Mouse (Mus musculus) midbrain, embryonic 14.5 days (tissue): ENCODE measurements around the gene Sfrp4. TPM values are rescaled to one million over a fixed set of nuclear protein-coding genes. Genes with fewer than 3 reads are reported as not detected.

ENCODE experiments used
- ATAC-seq: fragments of 200-750 bp; cut with Nextera tagmentation; 2 replicates; pipeline ENCODE4 v1.8.0; 2017; ENCODE audit warnings: moderate number of reproducible peaks, moderate library complexity; ENCODE audit not compliant: low FRiP score, low TSS enrichment
- DNase-seq: peaks from one replicate; pipeline ENCODE4 v3.0.0-alpha.2; 2015
- H3K27ac ChIP-seq: fragments of 300-500 bp; sonication (generic); replicated peaks from 2 replicates; pipeline ENCODE4 v1.5.1; 2014; ENCODE audit warnings: mild to moderate bottlenecking, low read depth, low read length, moderate library complexity
- H3K27me3 ChIP-seq: fragments of 300-500 bp; sonication (generic); 2 replicates; pipeline ENCODE4 v1.6.1; 2014; ENCODE audit warnings: low read length, control low read depth, mixed read lengths; ENCODE audit not compliant: control insufficient read depth, insufficient read depth
- H3K36me3 ChIP-seq: fragments of 300-500 bp; sonication (generic); 2 replicates; pipeline ENCODE4 v1.6.1; 2014; ENCODE audit warnings: low read length, control low read depth; ENCODE audit not compliant: control insufficient read depth, insufficient read depth
- H3K4me1 ChIP-seq: fragments of 300-500 bp; sonication (generic); 2 replicates; pipeline ENCODE4 v1.6.1; 2014; ENCODE audit warnings: mild to moderate bottlenecking, antibody characterized with exemption, low read length, control low read depth; ENCODE audit not compliant: control insufficient read depth, insufficient read depth
- H3K4me2 ChIP-seq: fragments of 300-500 bp; sonication (generic); 2 replicates; pipeline ENCODE4 v1.6.1; 2014; ENCODE audit warnings: mild to moderate bottlenecking, low read length, moderate library complexity
- H3K4me3 ChIP-seq: fragments of 300-500 bp; sonication (generic); replicated peaks from 2 replicates; pipeline ENCODE4 v1.5.1; 2014; ENCODE audit warnings: low read depth, low read length
- H3K9ac ChIP-seq: fragments of 300-500 bp; sonication (generic); replicated peaks from 2 replicates; pipeline ENCODE4 v1.6.1; 2014; ENCODE audit warnings: mild to moderate bottlenecking, low read length, moderate library complexity
- H3K9me3 ChIP-seq: fragments of 300-500 bp; sonication (generic); 2 replicates; pipeline ENCODE4 v1.6.1; 2016; ENCODE audit warnings: low read length, control low read depth, mixed read lengths; ENCODE audit not compliant: control insufficient read depth
- WGBS: fragments of 180-500 bp; shearing (Covaris S2); extraction: QIAGEN DNeasy Blood & Tissue Kit; methylation state at CpG from one replicate; pipeline ENCODE4 v1.1.7; 2014; 5-methylcytosine and 5-hydroxymethylcytosine counted together
- polyA plus RNA-seq: library from polyadenylated mRNA; unstranded; fragments of >200 nt; fragmentation: Nextera tagmentation; extraction: Ambion mirVana; gene quantifications from 2 replicates; pipeline ENCODE4 v1.2.1, GENCODE M21; 2014

The Sfrp4 gene
- polyA plus RNA-seq, 1 experiment from 2014 or later: 2.7 TPM

DNA sequence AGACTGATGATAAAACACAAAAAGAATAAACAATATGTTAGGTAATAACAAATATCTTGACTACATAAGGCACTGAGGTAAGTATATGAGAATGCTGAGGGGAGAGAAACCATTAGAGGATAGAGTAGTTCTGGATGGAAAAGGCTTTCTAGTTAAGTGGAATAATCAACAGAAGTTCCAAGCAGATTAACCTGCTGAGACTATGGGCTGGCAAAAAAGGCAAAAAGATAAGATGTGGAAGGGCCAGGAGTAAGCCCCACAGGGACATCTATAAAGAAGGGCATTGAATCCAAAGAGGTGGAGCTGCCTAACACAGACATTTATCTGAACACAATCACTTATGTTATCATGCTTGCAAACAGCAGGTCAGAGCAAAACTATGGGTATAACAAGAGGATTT is 14.8 kb upstream of the Sfrp4 start:
- no peaks in the 10 kb centered on the region for H3K36me3 ChIP-seq
- no peaks in the 10 kb centered on the region for H3K9me3 ChIP-seq
- no peaks in the 10 kb centered on the region for H3K27me3 ChIP-seq
- no peak overlapping the region for H3K4me3 ChIP-seq
- H3K27ac ChIP-seq: no peak overlapping the region
- H3K4me1 ChIP-seq: peaks cover 10% of the 10 kb centered on the region
- DNase-seq: no peak
- no peak for ATAC-seq
- no peak overlapping the region for H3K4me2 ChIP-seq
- H3K9ac ChIP-seq: no peak overlapping the region

DNA sequence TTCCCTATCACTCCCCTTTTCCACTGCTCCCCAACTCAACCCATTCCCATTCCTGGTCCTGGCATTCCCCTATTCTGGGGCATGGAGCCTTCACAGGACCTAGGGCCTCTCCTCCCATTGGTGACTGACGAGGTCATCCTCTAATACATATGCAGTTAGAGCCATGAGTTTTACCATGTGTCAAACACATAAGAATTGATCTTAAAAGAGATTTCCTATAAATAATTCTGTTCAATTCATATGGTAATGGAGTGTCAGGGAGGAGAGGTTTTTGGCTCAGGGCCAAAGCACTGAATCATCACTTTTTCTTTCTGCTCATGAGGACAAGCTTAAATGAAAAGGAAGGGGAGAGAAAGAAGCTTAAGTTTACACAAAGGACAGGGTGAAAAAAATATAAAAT is 10.6 kb upstream of the Sfrp4 start:
- 2% methylated on average over 1 of the region's 1 CpGs for WGBS
- ATAC-seq (peak; percentile 46; the same call in 1 of the 2 replicates), DNase-seq (peak; percentile 76)
- no peak overlapping the region for H3K9ac ChIP-seq
- peaks cover 12% of the 10 kb centered on the region for H3K4me1 ChIP-seq
- H3K9me3 ChIP-seq: no peaks in the 10 kb centered on the region
- H3K4me2 ChIP-seq: peak overlapping the region; percentile 11; the same call in 1 of the 2 replicates
- no peak overlapping the region for H3K27ac ChIP-seq
- no peaks in the 10 kb centered on the region for H3K27me3 ChIP-seq
- no peak overlapping the region for H3K4me3 ChIP-seq
- H3K36me3 ChIP-seq: no peaks in the 10 kb centered on the region

DNA sequence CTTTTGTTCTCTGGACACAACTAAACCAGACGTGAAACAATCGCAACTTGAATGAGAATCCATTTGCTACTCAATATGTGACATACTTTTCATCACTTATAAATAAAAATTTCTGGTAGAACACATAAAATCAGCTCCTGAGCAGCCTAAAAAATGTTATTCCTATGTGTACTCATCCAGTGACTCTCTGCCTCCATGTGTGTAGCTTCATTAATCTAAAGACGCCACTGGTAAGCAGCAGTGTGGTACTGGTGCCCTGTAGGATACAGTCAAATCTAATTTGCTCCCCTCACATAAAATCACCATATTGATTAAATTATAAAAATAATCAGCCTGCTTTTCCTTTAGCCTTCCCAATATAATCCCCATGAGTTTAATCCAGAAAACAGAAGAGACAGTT is 9.9 kb upstream of the Sfrp4 start:
- H3K27me3 ChIP-seq: no peaks in the 10 kb centered on the region
- 29% methylated on average over 3 of the region's 3 CpGs for whole genome bisulfite sequencing
- H3K9ac ChIP-seq: no peak overlapping the region
- H3K4me3 ChIP-seq: no peak overlapping the region
- no peak overlapping the region; the same call in 1 of the 2 replicates for H3K4me2 ChIP-seq
- ATAC-seq (no peak), DNase-seq (no peak)
- H3K27ac ChIP-seq: no peak overlapping the region
- no peaks in the 10 kb centered on the region for H3K9me3 ChIP-seq
- no peaks in the 10 kb centered on the region for H3K36me3 ChIP-seq
- peaks cover 14% of the 10 kb centered on the region for H3K4me1 ChIP-seq

DNA sequence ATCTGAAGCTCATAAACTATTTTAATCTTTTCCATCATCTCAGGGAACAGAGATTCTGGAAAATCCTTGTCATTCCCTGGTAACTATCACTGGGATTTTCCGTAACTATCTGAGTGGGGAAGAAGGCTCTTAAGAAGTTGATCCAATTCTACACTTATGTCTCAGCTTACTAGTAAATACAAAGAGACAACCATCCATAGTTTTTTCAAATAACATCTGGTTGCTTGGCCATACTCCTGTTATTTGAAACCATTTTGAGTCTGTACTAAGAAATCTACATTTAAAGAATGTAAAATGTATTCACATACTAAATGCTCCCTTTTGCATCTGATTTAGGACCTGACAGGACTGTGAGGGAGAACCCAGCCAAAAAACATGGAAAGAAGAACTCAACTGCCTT is 9.5 kb upstream of the Sfrp4 start:
- no peaks in the 10 kb centered on the region for H3K36me3 ChIP-seq
- no peak overlapping the region for H3K4me2 ChIP-seq
- WGBS: 48% methylated on average over 1 of the region's 1 CpGs
- H3K4me1 ChIP-seq: peaks cover 18% of the 10 kb centered on the region
- H3K27ac ChIP-seq: no peak overlapping the region
- H3K9ac ChIP-seq: no peak overlapping the region
- H3K27me3 ChIP-seq: no peaks in the 10 kb centered on the region
- H3K4me3 ChIP-seq: no peak overlapping the region
- no peaks in the 10 kb centered on the region for H3K9me3 ChIP-seq
- DNase-seq (no peak), ATAC-seq (no peak)

DNA sequence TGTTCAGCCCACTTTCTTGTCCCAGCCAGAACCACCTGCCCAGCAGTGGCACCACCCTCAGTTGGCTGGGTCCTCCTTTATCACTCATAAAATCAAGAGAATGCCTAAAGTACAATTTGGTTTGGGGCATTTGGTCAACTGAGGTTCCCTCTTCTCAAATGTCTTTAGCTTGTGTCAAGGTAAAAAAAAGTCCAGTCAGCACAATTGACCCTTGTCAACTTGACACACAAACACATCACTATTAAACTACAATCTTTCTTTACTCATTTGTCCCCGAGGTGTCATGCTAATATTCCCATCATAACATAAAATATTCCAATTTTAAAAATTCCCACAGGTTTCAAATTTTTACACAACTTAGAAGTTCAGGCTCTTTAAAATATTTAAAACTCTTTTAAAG is 8.6 kb upstream of the Sfrp4 start:
- no peaks in the 10 kb centered on the region for H3K27me3 ChIP-seq
- peaks cover 19% of the 10 kb centered on the region for H3K4me1 ChIP-seq
- ATAC-seq: no peak
- 93% methylated on average over 1 of the region's 1 CpGs for WGBS
- H3K36me3 ChIP-seq: no peaks in the 10 kb centered on the region
- H3K4me2 ChIP-seq: no peak overlapping the region
- H3K9ac ChIP-seq: no peak overlapping the region
- H3K9me3 ChIP-seq: no peaks in the 10 kb centered on the region
- H3K27ac ChIP-seq: no peak overlapping the region
- DNase-seq: no peak
- no peak overlapping the region for H3K4me3 ChIP-seq

DNA sequence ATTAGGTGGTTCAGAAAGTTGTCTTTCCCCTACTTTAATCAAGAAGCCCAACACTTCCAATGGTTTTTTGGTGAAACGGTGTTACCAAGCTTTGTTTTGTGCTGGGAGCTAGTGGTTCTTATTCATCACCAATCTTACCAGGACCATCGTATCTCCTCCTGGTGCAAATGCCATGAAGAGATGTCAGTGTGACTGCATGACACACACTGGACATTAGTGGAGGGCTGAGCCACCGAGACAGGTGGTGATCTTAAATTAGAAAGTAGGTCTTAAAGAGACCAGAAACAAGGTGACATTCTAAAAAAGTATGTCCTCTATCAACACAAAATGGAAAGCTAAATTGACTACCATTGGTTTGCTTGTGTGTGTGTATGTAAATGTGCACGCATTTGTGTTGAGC is 4.8 kb upstream of the Sfrp4 start:
- no peak for ATAC-seq
- H3K27ac ChIP-seq: no peak overlapping the region
- H3K36me3 ChIP-seq: no peaks in the 10 kb centered on the region
- peaks cover 10% of the 10 kb centered on the region for H3K4me1 ChIP-seq
- peak overlapping the region; percentile 88; the same call in 1 of the 2 replicates for H3K4me3 ChIP-seq
- H3K9ac ChIP-seq: no peak overlapping the region
- no peaks in the 10 kb centered on the region for H3K9me3 ChIP-seq
- WGBS: 89% methylated on average over 4 of the region's 4 CpGs
- no peaks in the 10 kb centered on the region for H3K27me3 ChIP-seq
- H3K4me2 ChIP-seq: peak overlapping the region; percentile 62
- no peak for DNase-seq

DNA sequence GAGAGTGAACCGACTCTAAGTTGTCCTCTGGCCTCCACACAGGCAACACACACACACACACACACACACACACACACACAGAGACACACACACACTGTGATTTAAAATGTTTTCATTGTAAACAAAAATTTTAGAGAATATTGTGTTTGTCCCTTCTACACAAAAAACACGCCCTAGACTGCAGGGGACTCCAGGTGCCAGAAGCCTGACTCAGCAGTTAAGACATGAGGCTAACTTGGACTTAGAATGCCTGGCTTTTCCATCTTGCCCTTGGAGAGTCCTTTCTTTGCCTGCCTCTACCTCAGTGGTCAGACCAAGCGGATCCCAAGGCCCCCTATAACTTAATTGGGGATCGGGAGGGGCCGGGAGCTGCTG is 4.1 kb upstream of the Sfrp4 start:
- peak overlapping the region; percentile 62 for H3K4me2 ChIP-seq
- peak; percentile 67 for DNase-seq
- 3% methylated on average over 5 of the region's 5 CpGs for WGBS
- peak overlapping the region; percentile 91 for H3K27ac ChIP-seq
- H3K27me3 ChIP-seq: no peaks in the 10 kb centered on the region
- H3K9ac ChIP-seq: peak overlapping the region; percentile 92
- ATAC-seq: peak; percentile 55
- H3K4me3 ChIP-seq: peak overlapping the region; percentile 88
- H3K4me1 ChIP-seq: peaks cover 10% of the 10 kb centered on the region; the same call in 1 of the 2 replicates
- H3K36me3 ChIP-seq: no peaks in the 10 kb centered on the region
- no peaks in the 10 kb centered on the region for H3K9me3 ChIP-seq

DNA sequence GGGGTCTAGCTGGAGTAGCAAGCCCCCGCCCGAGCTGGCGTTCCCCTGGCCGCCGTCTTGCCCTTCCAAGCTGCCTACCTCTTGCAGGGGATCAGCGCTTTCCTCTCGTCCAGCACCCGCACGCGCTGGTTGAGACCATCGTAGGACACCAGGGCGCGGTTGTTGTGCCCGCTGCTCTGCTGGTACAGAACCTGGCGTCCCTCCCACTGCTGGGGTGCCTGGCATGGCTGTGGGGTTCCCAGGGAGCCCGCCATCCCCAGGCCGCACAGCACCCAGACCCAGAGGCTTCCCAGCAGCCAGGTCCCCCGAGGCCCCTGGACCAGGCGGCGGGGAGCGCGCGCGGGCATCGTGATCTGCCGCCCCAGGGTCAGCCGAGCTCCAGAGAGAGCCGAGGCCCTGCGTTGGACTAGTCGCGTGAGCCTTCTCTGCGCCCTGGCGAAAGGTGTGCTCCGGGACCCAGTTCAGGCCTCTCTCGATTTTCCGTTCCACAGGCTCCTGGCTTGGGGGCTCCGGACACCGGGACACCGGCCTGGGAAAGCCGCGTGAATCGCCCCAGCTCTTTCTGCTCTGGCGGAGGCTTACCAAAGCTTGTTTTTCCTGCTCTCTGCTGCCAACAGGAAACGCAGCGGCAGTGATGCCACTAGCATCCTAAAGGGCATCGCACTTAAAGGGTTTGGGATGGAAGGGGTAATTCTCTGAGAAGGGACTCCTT is 3.5 kb upstream of the Sfrp4 start, which contains the start of gene Epdr1:
Epdr1 (minus strand) TSS at position 712 of the 712 bp plus-strand sequence.
- Histone ChIP-seq H3K4me1 (peaks cover 11% of the 10 kb centered on the region; the same call in 1 of the 2 replicates), H3K36me3 (no peaks in the 10 kb centered on the region), H3K4me2 (peak within 1 kb of the TSS; percentile 62), H3K9ac (peak within 1 kb of the TSS; percentile 92), H3K9me3 (no peaks in the 10 kb centered on the region), H3K27me3 (no peaks in the 10 kb centered on the region), H3K27ac (peak within 1 kb of the TSS; percentile 91), H3K4me3 (peak within 1 kb of the TSS; percentile 88)
- under 1% methylated on average over 46 of the region's 46 CpGs for WGBS
- DNase-seq (peak; percentile 91), ATAC-seq (peak; percentile 87)
